In the genomic region with DNA sequence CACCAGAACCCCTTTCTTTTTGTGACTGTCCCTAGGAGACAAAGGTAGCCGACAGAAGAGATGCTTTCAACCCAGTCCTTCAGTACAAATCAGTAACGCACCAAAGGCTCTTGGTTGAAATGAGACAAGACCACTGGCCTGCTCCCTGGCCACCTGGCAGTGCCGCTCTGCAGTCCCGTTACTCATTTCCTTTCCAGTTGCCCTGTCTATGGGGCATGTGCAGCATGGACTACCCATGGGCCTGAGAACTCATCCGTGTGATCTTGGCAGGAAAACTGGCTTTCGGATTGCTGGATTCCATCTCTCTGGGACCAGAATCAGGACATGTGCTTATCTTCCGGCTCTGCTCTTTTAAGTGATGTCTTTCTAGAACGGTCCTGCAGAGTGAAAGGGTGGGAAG, we compare ENCODE assay signal across 19 mouse cellular contexts. TPM values are rescaled to one million over a fixed set of nuclear protein-coding genes. Genes with fewer than 3 reads are reported as not detected.
"Had no signal": no experiment of that assay in that cellular context is flagged by ENCODE, and none has a peak within 500 bp of the region (broad histone marks: within the 10 kb centered on the region; RNA-seq: fewer than 3 reads in every experiment).

No protein-coding gene starts in this region.

- H3K9ac ChIP-seq: lung, embryonic 14.5 days; midbrain, embryonic 13.5 days; neural tube, embryonic 12.5 days; stomach, embryonic 15.5 days had no signal

- H3K4me1 ChIP-seq: stomach, embryonic 15.5 days had no signal

- H3K27ac ChIP-seq: macrophage; neural tube, embryonic 12.5 days; stomach, embryonic 15.5 days; stomach, postnatal 0 days had no signal

- H3K4me2 ChIP-seq: lung, embryonic 14.5 days; midbrain, embryonic 11.5 days; midbrain, embryonic 13.5 days; neural tube, embryonic 12.5 days; stomach, embryonic 15.5 days had no signal

- DNase-seq: lung, adult 18-20 months had no signal

- H3K36me3 ChIP-seq: midbrain, embryonic 13.5 days; neural tube, embryonic 12.5 days; stomach, embryonic 15.5 days had no signal

- H3K4me3 ChIP-seq: megakaryocyte, embryonic 14.5 days; midbrain, embryonic 13.5 days; neural tube, embryonic 12.5 days; stomach, embryonic 15.5 days had no signal

- H3K9me3 ChIP-seq: megakaryocyte, embryonic 14.5 days; midbrain, embryonic 13.5 days; neural tube, embryonic 12.5 days; stomach, embryonic 15.5 days had no signal

- H3K27me3 ChIP-seq: midbrain, embryonic 13.5 days; neural tube, embryonic 12.5 days; stomach, embryonic 15.5 days had no signal

RNA-seq across cellular contexts. Expression of a gene that starts 13.1 kb away (rescaled TPM):
- total RNA-seq: megakaryocyte progenitor cell, adult 5-6 weeks; monocyte, adult 5-6 weeks; neutrophil, adult 5-6 weeks had no signal
- polyA plus RNA-seq: lung, embryonic 14.5 days; macrophage; spleen, adult 2 months had no signal

RNA-seq across cellular contexts. Expression of a gene that starts 27.0 kb away (rescaled TPM):
- total RNA-seq: monocyte, adult 5-6 weeks; neutrophil, adult 5-6 weeks had no signal

RNA-seq across cellular contexts. Expression of a gene that starts 59.4 kb away (rescaled TPM):
- total RNA-seq: monocyte, adult 5-6 weeks; neutrophil, adult 5-6 weeks had no signal
- polyA plus RNA-seq: liver, embryonic 16.5 days; lung, embryonic 14.5 days; lung, embryonic 16.5 days; macrophage; midbrain, embryonic 11.5 days; midbrain, embryonic 13.5 days; midbrain, embryonic 16.5 days; neural tube, embryonic 12.5 days; neural tube, embryonic 14.5 days; stomach, embryonic 15.5 days; thymus, adult 2 months; urinary bladder, adult 2 months had no signal
